Mouse (Mus musculus) 3T3-L1 (cell line): Measurements from ENCODE around the gene Hist1h2bb.
"Not testable (repeated sequence)": the region's sequence is repeated elsewhere in the genome, so short reads cannot be mapped to it uniquely, and the experiment has no call there.

ENCODE experiments used
- DNase-seq: peaks from one replicate; pipeline ENCODE4 v3.0.0-alpha.2; 2015; ENCODE audit warnings: low read depth, low spot score

The Hist1h2bb gene

DNA sequence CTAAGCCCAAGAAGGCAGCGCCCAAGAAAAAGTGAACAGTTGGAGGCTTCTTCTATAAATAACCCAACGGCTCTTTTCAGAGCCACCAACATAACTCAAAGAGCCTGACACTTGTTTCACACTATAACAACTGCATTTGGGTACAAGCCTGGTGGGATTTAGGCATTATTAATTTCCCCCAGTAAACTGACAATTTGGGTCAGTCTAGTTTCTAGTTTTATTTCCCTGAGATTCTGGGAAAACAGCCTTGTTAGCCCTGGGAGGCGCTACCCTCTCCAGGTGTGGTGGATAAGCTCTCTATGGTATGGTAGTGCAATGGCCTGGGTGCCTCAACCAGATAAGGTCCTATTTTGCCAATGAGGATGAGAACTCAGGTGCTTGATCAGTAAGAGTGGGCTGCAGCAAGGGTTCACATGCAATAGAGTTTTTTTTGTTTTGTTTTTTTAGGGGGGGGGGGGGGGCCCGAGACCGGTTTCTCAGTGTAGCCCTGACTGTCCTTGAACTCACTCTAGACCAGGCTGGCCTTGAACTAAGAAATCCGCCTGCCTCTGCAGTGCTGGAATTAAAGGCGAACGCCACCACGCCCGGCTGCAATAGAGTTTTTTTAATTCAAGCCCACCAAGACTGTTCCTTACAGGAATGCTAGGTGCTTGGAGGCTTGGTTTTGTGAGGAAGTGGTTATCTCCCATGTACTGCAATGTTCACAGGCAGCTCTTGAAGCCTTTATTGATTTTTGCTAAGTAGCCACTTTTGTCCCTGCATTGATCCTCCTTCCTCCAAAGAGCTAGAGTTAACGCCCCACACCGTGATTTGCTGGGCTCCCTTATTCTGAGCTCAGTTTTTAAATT is 18.0 kb downstream of the Hist1h2bb start:
- DNase-seq, result no peak

DNA sequence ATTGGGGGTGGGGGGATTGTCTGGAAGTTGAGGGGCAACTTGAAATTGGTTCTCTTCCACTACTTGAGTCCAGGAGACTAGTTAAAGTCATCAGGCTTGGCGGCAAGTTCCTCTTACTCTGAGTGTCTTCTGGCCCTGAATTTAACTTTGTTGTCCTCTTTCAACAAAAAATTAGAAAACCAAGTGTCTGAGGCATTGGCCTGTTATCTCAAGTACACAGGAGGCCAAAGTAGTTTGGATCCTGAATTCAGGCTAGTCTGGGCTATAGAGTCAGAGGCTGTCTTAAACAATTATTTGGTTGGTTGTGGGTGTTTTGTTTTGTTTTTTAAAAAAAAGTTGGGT is 18.6 kb downstream of the Hist1h2bb start:
- DNase-seq, result no peak

DNA sequence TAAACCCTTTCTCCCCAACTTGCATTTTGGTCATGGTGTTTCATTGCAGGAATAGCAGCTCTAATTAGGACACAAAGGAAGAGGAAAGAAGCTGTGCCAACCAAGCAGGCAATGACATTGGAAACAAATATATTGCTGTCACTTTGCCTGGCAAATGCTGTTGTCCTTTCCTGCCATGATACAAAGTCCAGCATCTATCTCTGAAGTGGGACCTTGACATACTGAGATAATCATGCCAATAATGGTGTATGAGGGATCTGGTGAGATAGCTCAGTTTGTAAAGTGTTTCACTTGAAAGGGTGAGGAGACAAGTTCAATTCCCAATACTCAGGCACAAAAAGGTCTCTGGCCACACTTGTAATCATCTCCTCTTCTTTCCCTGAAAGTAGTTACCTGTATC is 20.2 kb downstream of the Hist1h2bb start:
- no peak for DNase-seq

DNA sequence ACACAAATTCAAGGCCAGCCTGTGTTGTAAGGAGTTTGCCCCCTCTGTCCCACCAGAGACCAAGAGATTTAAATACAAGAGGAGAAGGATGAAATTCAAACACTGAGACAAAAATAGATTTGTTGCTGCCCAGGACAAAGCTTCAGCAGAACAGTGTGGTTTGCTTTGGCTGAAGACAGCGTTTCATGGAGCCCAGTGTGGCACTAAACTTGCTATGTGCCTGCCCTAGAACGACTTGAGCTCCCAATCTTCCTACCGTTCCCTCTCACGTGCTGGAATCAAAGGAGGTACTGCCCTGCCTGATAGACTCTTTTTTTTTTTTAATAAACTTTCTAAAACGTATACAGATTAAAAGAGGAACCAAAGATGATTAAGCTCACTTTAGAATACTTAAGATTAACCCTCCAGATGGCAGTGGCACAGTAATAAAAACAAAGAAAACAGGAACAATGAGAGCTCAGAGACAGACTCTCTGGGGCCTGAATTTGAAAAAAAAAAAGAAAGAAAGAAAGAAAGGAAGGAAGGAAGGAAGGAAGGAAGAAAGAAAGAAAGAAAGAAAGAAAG is 22.4 kb downstream of the Hist1h2bb start:
- no peak for DNase-seq

DNA sequence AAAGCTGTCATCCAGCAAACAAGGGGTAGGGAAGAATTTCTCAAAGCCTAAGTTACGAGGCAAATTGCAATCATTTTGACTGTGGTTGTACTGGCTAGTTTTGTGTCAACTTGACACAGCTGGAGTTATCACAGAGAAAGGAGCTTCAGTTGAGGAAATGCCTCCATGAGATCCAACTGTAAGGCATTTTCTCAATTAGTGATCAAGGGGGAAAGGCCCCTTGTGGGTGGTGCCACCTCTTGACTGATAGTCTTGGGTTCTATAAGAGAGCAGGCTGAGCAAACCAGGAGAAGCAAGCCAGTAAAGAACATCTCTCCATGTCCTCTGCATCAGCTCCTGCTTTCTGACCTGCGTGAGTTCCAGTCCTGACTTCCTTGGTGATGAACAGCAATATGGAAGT is 23.1 kb downstream of the Hist1h2bb start, which contains the start of gene Trim38:
Gene Trim38 (plus strand): TSS at position 301 of the 400 bp plus-strand sequence.
- not testable (repeated sequence) for DNase-seq

DNA sequence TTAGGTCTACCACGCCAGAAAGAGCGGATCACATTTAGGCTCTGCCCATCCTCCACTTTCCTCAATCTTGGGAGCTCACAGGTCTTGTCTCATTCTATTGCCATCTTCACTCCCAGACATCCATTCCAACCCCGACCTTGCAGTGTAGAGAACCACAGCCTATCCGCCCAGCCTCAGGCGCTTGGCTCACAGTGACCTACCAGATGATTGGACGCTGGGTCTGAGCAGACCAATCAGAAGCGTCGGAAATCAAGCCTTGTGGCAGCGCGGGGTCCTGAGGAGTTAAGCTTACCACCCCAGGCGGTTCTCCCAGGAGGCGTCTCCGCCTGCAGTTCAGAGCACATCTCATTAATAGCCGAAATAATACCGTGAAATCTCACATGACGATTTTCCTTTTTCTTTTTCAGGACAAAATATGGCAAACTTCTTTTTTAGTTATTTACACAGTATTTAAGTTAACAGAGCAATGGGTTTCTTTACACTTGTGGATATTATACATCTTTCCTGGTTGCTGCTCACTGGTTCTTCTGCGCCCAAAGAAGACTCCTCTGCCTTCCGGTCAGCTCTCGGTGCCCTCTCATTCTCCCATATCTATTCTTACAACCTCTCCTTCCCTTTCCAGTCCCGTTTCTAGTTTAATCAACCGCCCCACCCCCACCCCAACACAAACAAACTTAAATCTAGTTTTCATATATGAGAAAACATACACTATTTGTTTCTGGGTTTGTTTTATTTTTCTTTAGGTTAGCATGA is 26.2 kb downstream of the Hist1h2bb start:
- DNase-seq, result no peak

DNA sequence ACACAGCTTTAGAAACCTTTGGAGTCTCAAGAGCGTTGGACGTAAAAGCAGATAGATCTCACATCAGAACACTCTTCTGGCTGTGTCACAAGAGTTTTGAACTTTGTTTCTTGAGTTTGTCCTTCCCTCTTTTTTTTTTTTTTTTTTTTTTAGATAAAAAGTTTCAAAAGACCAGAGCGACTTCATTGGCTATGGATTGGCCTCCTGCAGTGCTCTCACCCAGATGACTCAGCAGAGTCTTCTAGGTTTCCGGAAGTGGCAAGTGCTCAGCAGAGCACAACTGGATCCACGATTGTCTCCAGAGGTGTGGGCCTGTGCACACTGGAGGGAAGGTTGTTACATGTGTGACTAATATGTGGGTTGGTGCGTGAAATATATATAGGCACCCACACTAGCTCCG is 31.8 kb downstream of the Hist1h2bb start:
- DNase-seq, result no peak

DNA sequence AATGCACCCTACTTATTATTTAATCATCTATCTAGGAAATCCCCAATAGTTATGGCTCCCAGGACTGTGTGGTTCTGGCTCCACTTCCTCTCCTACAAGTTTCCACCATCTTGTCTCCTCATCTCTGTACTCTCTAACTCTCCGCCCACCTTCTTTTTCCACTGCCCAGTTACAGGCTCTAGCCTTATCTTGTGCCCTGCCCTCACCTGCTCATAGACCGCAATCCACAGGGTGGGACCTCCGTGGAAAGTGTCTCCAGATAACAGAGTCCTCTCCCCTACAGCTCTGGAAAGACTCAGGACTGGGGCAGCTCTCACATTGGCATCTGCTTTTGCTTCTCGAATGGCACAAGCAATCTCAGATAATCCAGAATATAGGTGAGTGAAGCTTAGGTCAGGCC is 32.5 kb downstream of the Hist1h2bb start:
- DNase-seq, result no peak

DNA sequence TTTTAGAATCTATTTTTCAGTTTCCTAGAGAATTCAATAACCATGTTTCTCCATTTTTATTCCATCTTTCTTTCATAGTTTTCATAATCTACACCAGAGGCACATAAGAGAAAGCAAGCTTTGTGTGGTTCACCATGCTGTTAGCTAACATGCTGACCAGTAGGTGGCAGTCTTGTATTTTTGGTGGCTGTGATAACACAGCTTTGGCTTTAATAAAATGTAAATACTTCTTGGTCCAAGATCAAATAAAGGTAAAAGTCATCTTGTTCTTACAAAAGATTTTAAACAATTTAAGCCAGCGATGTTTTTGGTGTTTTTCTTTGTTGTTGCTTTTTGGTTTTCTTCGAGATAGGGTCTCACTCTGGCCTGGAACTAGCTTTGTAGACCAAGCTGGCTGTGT is 46.0 kb downstream of the Hist1h2bb start:
- peak; percentile 79 for DNase-seq
